Comparison of ENCODE assay signal across 9 mouse cellular contexts in genomic region chr10:86299795-86300194, GRCm38 (mm10). TPM values are rescaled to one million over a fixed set of nuclear protein-coding genes. Genes with fewer than 3 reads are reported as not detected.
DNase-seq lines count a peak whose midpoint lies in the region; ATAC-seq and TF ChIP-seq lines count a peak whose summit lies in the region.
"Had no signal": no experiment of that assay in that cellular context is flagged by ENCODE, and none has a peak within 500 bp of the region (broad histone marks: within the 10 kb centered on the region; RNA-seq: fewer than 3 reads in every experiment).

No protein-coding gene starts in this region.

- H3K36me3 ChIP-seq in kidney, embryonic 16.5 days (ENCODE audit: insufficient read depth, low read length): no peaks in the 10 kb centered on the region
- H3K36me3 ChIP-seq in embryonic facial prominence, embryonic 12.5 days: no peaks in the 10 kb centered on the region; the same call in 1 of the 2 replicates
- H3K36me3 ChIP-seq in hindbrain, postnatal 0 days (ENCODE audit: insufficient read depth, low read length): no peaks in the 10 kb centered on the region
- no peaks in the 10 kb centered on the region for H3K36me3 ChIP-seq in midbrain, embryonic 16.5 days (ENCODE audit: control insufficient read depth, insufficient read depth, low read length)

- peaks cover 43% of the 10 kb centered on the region for H3K4me1 ChIP-seq in kidney, embryonic 16.5 days (ENCODE audit: insufficient read depth, low read length)
- H3K4me1 ChIP-seq in embryonic facial prominence, embryonic 12.5 days: peaks cover 44% of the 10 kb centered on the region
- H3K4me1 ChIP-seq in hindbrain, postnatal 0 days (ENCODE audit: insufficient read depth, low read length): peaks cover 24% of the 10 kb centered on the region
- H3K4me1 ChIP-seq in midbrain, embryonic 16.5 days (ENCODE audit: control insufficient read depth, insufficient read depth, low read length): peaks cover 18% of the 10 kb centered on the region

- peak overlapping the region; percentile 68 for H3K4me3 ChIP-seq in kidney, embryonic 16.5 days (ENCODE audit: low read length)
- H3K4me3 ChIP-seq in embryonic facial prominence, embryonic 12.5 days: peak overlapping the region; percentile 71
- peak overlapping the region; percentile 60 for H3K4me3 ChIP-seq in hindbrain, postnatal 0 days (ENCODE audit: low read length)
- peak overlapping the region; percentile 49 for H3K4me3 ChIP-seq in midbrain, embryonic 16.5 days (ENCODE audit: low read depth, low read length)

- H3K9ac ChIP-seq in kidney, embryonic 16.5 days (replicated peaks; ENCODE audit: low read length): peak overlapping the region; percentile 90
- peak overlapping the region; percentile 79 for H3K9ac ChIP-seq in embryonic facial prominence, embryonic 12.5 days
- peak overlapping the region; percentile 53 for H3K9ac ChIP-seq in hindbrain, postnatal 0 days (replicated peaks; ENCODE audit: low read length)
- H3K9ac ChIP-seq in midbrain, embryonic 16.5 days (ENCODE audit: low read depth, low read length): peak overlapping the region; percentile 70; the same call in 1 of the 2 replicates

- no peaks in the 10 kb centered on the region for H3K9me3 ChIP-seq in kidney, embryonic 16.5 days (ENCODE audit: low read length)
- no peaks in the 10 kb centered on the region for H3K9me3 ChIP-seq in embryonic facial prominence, embryonic 12.5 days
- H3K9me3 ChIP-seq in hindbrain, postnatal 0 days (ENCODE audit: low read length): no peaks in the 10 kb centered on the region
- H3K9me3 ChIP-seq in midbrain, embryonic 16.5 days (replicated peaks; ENCODE audit: control insufficient read depth, low read length, poor library complexity, severe bottlenecking): no peaks in the 10 kb centered on the region

- H3K4me2 ChIP-seq in kidney, embryonic 16.5 days (replicated peaks; ENCODE audit: low read depth, low read length): peak overlapping the region; percentile 90
- H3K4me2 ChIP-seq in embryonic facial prominence, embryonic 12.5 days (replicated peaks): peak overlapping the region; percentile 73
- peak overlapping the region; percentile 67 for H3K4me2 ChIP-seq in hindbrain, postnatal 0 days (ENCODE audit: low read depth, low read length)
- peak overlapping the region; percentile 94 for H3K4me2 ChIP-seq in midbrain, embryonic 16.5 days (ENCODE audit: low read length)

- DNase-seq in kidney, postnatal 36 days: no peak
- DNase-seq in hindbrain, postnatal 0 days (ENCODE audit: low spot score): no peak
- no peak for DNase-seq in right cerebral cortex, postnatal 14 days
- DNase-seq in urinary bladder, postnatal 36 days (ENCODE audit: low spot score in 2 of 2): no peak
- DNase-seq in thymus, adult 18-20 months: no peak

- peaks cover 13% of the 10 kb centered on the region for H3K27me3 ChIP-seq in kidney, embryonic 16.5 days (ENCODE audit: insufficient read depth, low read length)
- 0 out of 2 replicates have a peak, but pooled peaks cover 3% of the 10 kb centered on the region for H3K27me3 ChIP-seq in embryonic facial prominence, embryonic 12.5 days
- H3K27me3 ChIP-seq in hindbrain, postnatal 0 days (ENCODE audit: insufficient read depth, low read length): no peaks in the 10 kb centered on the region
- no peaks in the 10 kb centered on the region; the same call in 1 of the 2 replicates for H3K27me3 ChIP-seq in midbrain, embryonic 16.5 days (ENCODE audit: control insufficient read depth, insufficient read depth, low read depth, low read length)
- H3K27me3 ChIP-seq: Patski had no signal

- no peak for TF ChIP-seq CTCF in hindbrain, postnatal 0 days (IDR thresholded peaks at IDR 0.05; ENCODE audit: low read depth)

- ATAC-seq in kidney, embryonic 16.5 days (ENCODE audit: low FRiP score, low TSS enrichment): no peak
- ATAC-seq in embryonic facial prominence, embryonic 12.5 days (ENCODE audit: insufficient number of reproducible peaks, insufficient read depth, low FRiP score, low TSS enrichment): no peak
- no peak for ATAC-seq in hindbrain, postnatal 0 days
- ATAC-seq in midbrain, embryonic 16.5 days: no peak

- no peak overlapping the region for H3K27ac ChIP-seq in kidney, embryonic 16.5 days (ENCODE audit: low read length)
- 0 out of 2 replicates have a peak overlapping the region, but pooled peaks have one; percentile 67 for H3K27ac ChIP-seq in embryonic facial prominence, embryonic 12.5 days
- H3K27ac ChIP-seq in hindbrain, postnatal 0 days: no peak overlapping the region; the same call in 1 of the 2 replicates
- no peak overlapping the region for H3K27ac ChIP-seq in midbrain, embryonic 16.5 days (ENCODE audit: low read length)

- 41% methylated on average over 6 of the region's 6 CpGs for WGBS in kidney, embryonic 16.5 days
- 32% methylated on average over 6 of the region's 6 CpGs for WGBS in embryonic facial prominence, embryonic 12.5 days
- 39% methylated on average over 6 of the region's 6 CpGs for WGBS in hindbrain, postnatal 0 days
- WGBS in midbrain, embryonic 16.5 days: 39% methylated on average over 6 of the region's 6 CpGs

RNA-seq across cellular contexts. Expression of gene Timp3, which starts 0.4 kb away (rescaled TPM):
- polyA plus RNA-seq in kidney, embryonic 16.5 days (2015; fragmentation: Nextera tagmentation; extraction: Ambion mirVana): 114 TPM in 2 replicates
- 66.3 and 66.4 TPM in 2 replicates for polyA plus RNA-seq in embryonic facial prominence, embryonic 12.5 days (2016; fragmentation: Nextera tagmentation; extraction: Ambion mirVana)
- total RNA-seq in hindbrain, postnatal 0 days (2014; rRNA removed): 141 and 162 TPM in 2 replicates
- 59.7 and 60.0 TPM in 2 replicates for polyA plus RNA-seq in hindbrain, postnatal 0 days (2015; fragmentation: Nextera tagmentation; extraction: Ambion mirVana)
- 30.9 and 37.4 TPM in 2 replicates for polyA plus RNA-seq in midbrain, embryonic 16.5 days (2015; fragmentation: Nextera tagmentation; extraction: Ambion mirVana)
